Mouse (Mus musculus): ENCODE measurements at regions not wholly inside any gene's neighbourhood (a gene's known extent, or its start where the extent isn't known, plus 50 kb on each side); places are given as distances from the start of the nearest gene placed in this dataset.

- no peak for DNase-seq (ENCODE audit: low read depth, low spot score)
Observed at GRCm38 (mm10) chr3:147260958-147261595, 408.9 kb downstream of the Ttll7 start.

DNA sequence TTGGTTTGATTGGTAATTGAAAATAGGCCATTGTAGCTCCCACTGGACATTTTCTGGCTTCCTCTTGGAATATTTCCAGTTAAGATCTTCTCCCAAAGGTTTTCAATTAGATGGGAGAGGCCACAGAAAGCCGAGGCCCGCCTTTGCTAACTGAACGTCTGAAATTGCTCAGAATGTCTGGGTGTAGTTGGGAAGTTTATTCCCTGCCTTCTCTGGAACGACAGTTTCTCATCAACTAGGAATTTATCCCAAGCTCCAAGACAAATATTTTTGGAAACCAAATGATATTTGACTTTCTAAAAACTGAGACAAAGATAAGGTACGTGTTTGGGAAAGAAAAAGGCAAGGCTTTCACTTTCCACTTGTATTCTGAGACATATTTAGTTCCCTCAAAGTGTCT, 414.4 kb downstream of the Ttll7 start:
- DNase-seq (ENCODE audit: low read depth, low spot score), result no peak

- no peak for DNase-seq (ENCODE audit: low read depth, low spot score)
Observed at GRCm38 (mm10) chr3:147273446-147273845, 421.3 kb downstream of the Ttll7 start.

DNA sequence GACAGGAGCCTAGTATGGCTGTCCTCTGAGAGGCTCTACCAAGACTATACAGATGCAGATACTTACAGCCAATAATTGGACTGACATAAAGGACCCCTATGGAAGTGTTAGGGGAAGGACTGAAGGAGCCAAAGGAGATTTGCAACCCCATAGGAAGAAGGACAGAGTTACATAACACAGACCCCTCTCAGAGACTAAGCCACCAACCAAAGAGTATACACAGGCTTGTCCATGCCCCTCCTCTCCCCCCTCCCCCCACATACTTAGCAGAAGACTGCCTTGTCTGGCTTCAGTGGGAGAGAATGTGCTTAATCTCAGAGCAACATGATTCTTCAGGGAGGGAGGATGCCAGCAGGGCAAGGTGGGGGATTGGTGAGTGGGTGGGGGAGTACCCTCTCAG, 426.4 kb downstream of the Ttll7 start:
- no peak for DNase-seq (ENCODE audit: low read depth, low spot score)

DNA sequence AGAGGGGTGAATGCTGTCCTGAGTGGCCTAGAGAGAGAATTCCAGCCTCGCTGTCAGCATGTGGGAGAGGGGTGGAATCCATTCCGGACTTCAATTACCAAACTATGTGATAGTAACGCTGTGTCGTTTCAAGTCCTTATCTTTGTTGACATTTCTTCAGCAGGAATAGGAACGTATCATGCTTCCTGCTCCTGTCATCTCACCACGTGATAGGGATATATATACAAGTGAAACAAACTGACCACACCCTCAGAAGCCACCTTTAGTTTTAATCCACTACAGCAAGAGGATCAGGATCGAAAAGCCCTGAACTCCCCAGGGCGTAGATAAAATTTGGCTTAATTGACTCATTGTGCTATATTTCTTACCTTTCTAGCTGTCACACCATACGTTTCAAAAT, 431.6 kb downstream of the Ttll7 start:
- DNase-seq (ENCODE audit: low read depth, low spot score), result no peak

- DNase-seq (ENCODE audit: low read depth, low spot score), result no peak
Observed at GRCm38 (mm10) chr3:147284357-147284756, 432.2 kb downstream of the Ttll7 start.

- DNase-seq (ENCODE audit: low read depth, low spot score), result no peak
Observed at GRCm38 (mm10) chr3:147285496-147285895, 433.3 kb downstream of the Ttll7 start.

- no peak for DNase-seq (ENCODE audit: low read depth, low spot score)
Observed at GRCm38 (mm10) chr3:147287503-147287902, 435.3 kb downstream of the Ttll7 start.

- no peak for DNase-seq (ENCODE audit: low read depth, low spot score)
Observed at GRCm38 (mm10) chr3:147291696-147292327, 439.6 kb downstream of the Ttll7 start.

DNA sequence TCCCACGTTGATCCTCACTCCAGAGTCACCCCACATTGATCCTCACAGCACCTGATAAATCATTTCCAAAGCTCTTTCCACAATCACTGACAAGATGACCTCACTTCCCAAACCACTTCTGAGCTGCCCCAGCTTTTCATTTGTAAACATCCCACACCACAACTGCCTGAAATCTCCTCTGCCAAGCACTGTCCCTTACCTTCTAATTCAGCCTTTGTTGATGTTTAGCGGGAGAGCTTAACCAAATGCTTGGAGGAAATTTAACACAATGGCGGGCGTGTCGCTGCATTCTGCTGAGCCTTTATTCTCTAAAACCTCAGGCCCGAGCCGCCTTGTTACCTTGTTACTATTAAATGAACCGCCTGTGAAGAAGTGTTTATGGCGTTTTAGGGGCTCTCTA, 445.9 kb downstream of the Ttll7 start:
- DNase-seq (ENCODE audit: low read depth, low spot score), result no peak

DNA sequence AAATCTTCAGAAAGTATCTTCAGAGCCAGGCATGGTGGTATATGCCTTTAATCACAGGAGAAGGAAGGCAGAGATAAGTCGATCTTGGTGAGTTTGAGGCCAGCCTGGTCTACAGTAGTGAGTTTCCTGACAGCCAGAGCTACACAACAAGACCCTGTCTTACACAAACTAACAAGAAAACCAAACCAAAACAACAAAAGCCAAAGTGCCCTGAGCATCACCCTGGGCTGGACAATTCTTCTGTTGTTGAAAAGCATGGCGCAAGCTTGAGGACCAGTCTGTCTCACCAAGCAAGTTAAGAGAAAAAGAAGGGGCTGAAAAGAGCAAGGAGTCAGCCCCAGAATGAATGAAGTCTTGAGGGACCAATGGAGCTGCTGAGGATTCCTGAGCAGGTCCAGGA, 473.4 kb downstream of the Ttll7 start:
- DNase-seq (ENCODE audit: low read depth, low spot score), result no peak

- no peak for DNase-seq (ENCODE audit: low read depth, low spot score)
Observed at GRCm38 (mm10) chr3:147334301-147334700, 482.1 kb downstream of the Ttll7 start.

DNA sequence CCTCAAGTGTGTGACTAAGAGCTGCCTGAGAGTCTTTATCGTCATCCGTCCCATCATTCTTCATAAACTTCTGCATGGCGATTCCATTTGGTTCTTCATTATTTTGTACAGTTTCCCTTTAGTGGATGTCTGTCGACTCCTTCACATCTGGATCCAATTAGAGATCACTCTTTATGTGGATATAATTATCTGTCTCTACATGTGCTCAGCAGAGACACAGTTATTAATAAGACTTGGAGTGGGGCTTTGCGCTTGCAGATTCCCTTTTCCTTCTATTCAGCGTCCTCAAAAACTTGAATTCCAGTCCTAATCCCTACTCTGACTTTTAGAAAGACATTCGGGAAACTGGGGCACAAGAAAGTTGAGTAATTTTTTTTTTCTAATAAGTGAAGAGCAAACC, 483.1 kb downstream of the Ttll7 start:
- no peak for DNase-seq (ENCODE audit: low read depth, low spot score)

DNA sequence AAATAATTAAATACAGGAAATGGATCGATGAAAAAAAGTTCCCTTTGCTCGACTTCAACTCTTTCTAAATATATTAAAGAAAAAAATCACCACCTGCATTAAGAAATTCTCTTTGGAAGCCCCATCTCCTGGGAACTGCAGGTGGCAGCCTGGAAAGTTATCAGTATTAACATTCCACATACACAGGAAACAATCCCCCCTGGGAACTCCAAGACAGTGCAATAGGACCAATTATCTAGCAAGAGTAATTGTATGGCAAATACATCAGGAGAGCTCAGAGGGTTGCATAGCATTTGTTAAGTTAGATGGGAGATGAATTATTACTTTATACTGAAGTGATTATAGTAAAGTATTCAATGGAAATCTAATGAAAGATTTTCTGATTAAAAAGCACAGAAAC, 487.3 kb downstream of the Ttll7 start:
- DNase-seq (ENCODE audit: low read depth, low spot score), result no peak

DNA sequence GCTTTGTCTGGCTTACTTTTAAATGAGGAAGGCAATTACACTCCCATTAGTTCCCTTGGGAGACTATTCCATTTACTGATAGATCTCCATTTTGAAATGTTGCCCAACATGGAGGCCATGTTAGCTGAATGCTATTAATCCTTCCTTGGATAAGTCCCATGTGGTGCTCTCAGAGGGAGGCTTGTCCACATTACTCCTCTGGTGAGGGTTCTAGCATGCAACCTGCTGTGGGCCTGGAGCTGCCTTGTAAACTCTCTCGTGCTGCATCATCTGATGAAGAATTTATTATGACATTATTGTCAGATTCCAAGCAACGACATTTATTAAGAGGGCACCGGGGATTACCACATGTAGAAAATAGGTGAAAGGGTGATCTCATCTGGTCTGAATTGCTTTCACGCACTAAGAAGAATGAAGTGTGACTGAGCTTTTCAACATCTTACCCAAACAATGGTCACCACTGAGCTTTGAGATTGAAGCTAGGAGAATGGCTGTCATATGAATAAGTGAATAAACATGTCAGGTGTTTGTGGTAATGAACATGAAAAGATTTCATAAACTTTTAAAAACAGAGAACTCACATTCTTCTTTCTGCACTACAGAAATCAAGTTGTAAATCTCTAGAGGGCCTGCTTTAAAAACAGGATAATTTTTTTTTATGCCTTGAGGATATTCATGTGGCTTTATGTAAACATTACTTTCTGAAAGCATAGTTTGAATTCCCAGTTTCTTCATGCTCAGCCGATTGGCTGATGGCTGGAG, 495.3 kb downstream of the Ttll7 start:
- no peak for DNase-seq (ENCODE audit: low read depth, low spot score)

- DNase-seq (ENCODE audit: low read depth, low spot score), result no peak
Observed at GRCm38 (mm10) chr3:147387077-147387476, 534.9 kb downstream of the Ttll7 start.

- no peak for DNase-seq (ENCODE audit: low read depth, low spot score)
Observed at GRCm38 (mm10) chr3:147398298-147398697, 546.1 kb downstream of the Ttll7 start.

GRCm38 (mm10) chr3:147412274-147412673, 560.1 kb downstream of the Ttll7 start:
- no peak for DNase-seq (ENCODE audit: low read depth, low spot score)

DNA sequence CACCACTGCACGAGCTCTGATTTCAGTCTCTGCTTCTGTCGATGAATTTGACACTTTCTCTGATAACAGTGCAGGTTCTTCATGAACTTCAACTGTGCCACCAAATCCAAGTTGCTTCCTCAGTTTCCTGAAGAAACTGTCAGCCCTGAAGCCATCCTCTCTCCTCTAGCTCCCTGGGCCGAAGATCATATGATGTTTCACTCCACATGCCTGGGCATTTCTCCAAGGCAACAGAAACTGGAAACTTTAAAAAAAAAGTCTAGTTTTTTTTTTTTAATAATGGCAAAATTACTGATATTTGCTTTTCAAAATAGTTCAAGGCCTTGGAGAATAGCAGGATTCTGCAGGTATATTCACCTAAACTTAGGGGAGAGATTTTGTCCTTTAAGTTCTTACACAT, 564.8 kb downstream of the Ttll7 start:
- no peak for DNase-seq (ENCODE audit: low read depth, low spot score)

- no peak for DNase-seq (ENCODE audit: low read depth, low spot score)
Observed at GRCm38 (mm10) chr3:147419129-147419528, 567.0 kb downstream of the Ttll7 start.

DNA sequence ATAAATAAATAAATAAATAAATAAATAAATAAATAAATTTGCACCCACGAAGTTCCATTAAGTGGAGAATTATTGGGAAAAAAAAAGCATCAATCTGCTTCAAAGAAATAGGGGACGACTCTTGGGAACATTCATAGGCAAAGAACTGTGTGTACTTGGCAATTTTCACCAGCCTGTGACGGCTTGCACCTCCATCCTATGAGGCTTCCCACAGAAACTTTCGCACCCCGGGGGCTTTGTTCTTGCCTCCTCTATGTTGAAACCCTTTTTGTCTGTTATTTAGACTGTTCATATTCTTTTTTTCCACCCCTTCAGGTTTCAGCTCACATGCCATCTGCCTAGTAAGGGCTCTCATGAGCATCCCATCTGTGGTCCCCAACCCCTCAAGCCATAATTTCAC, 570.0 kb downstream of the Ttll7 start:
- no peak for DNase-seq (ENCODE audit: low read depth, low spot score)

DNA sequence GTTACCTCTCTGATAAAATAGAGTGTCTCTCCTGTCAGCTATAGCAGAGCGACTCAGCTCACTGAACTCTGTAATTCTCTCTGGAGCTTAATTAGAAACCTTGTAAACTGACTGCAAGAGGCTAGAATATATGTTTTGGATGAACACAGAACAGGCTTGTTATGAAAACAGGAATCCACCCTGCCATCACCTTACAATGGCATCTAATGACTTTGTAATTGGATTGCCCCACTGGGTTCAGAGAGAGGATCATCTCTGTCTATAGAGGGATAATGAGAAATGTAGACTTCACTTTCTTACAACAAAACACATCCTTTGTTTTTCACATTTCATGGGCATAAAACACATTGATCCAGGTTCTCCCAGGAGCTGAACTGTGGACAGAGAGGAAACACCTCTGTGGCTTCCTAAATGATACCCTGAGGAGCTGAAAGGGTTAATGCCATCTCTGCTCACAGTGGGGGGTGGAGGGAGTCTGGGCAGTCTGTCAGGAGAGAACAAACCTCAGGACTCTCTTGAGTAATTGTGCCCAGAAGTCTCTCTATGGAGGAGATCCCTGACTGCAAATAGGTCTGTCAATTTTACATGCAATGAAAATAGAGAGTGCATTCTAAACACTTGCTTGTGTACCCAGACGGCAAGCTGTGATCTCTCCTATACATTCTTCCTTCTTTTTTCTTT, 571.9 kb downstream of the Ttll7 start:
- DNase-seq (ENCODE audit: low read depth, low spot score), result no peak
